Mouse (Mus musculus) MEL (cell line): ENCODE results near the gene Gm10799. TPM values are rescaled to one million over a fixed set of nuclear protein-coding genes. Genes with fewer than 3 reads are reported as not detected.

Experiments
- DNase-seq: peaks from one replicate; pipeline ENCODE4 v3.0.0; 2011; ENCODE audit warnings: low read depth, low spot score
- H3K27ac ChIP-seq: 2 replicates; pipeline ENCODE4 v1.5.1; 2012; ENCODE audit warnings: low read depth, mild to moderate bottlenecking, control low read depth, low read length, moderate library complexity; ENCODE audit not compliant: control insufficient read depth
- H3K27me3 ChIP-seq, 2 experiments: fragments of 150-350 bp in 1 of 2; sonication (generic) in 1 of 2; 2 replicates each; pipeline ENCODE4 v1.6.1; 2012; ENCODE audit warnings: low read length in 2 of 2, mild to moderate bottlenecking in 2 of 2, improper control_type of control experiment in 1 of 2, moderate library complexity in 1 of 2; ENCODE audit not compliant: insufficient read depth in 2 of 2, control insufficient read depth in 1 of 2
- H3K36me3 ChIP-seq, 2 experiments: 2 replicates each; pipeline ENCODE4 v1.6.1; 2012 to 2014; ENCODE audit warnings: low read length in 2 of 2, improper control_type of control experiment in 1 of 2, inconsistent platforms in 1 of 2, mild to moderate bottlenecking in 1 of 2; ENCODE audit not compliant: insufficient read depth in 2 of 2, control insufficient read depth in 1 of 2
- H3K4me1 ChIP-seq, 2 experiments: fragments of 150-350 bp in 1 of 2; sonication (generic) in 1 of 2; 2 replicates each; pipeline ENCODE4 v1.6.1; 2012; ENCODE audit warnings: low read length in 2 of 2, improper control_type of control experiment in 1 of 2, mild to moderate bottlenecking in 1 of 2; ENCODE audit not compliant: insufficient read depth in 2 of 2, control insufficient read depth in 1 of 2
- H3K4me3 ChIP-seq, 2 experiments: fragments of 150-350 bp in 1 of 2; sonication (generic) in 1 of 2; 2 replicates each; pipeline ENCODE4 v1.5.1; 2012; ENCODE audit warnings: low read depth in 2 of 2, low read length in 2 of 2, mild to moderate bottlenecking in 2 of 2, moderate library complexity in 2 of 2, control low read depth in 1 of 2, improper control_type of control experiment in 1 of 2; ENCODE audit not compliant: control insufficient read depth in 1 of 2, insufficient read depth in 1 of 2
- H3K79me2 ChIP-seq: 2 replicates; pipeline ENCODE4 v1.6.1; 2012; ENCODE audit warnings: mild to moderate bottlenecking, low read length, moderate library complexity; ENCODE audit not compliant: control insufficient read depth, poor library complexity, insufficient read depth
- H3K9ac ChIP-seq: 2 replicates; pipeline ENCODE4 v1.6.1; 2012; ENCODE audit warnings: low read depth, mild to moderate bottlenecking, control low read depth, low read length, moderate library complexity; ENCODE audit not compliant: control insufficient read depth, poor library complexity, severe bottlenecking
- H3K9me3 ChIP-seq: fragments of 150-350 bp; sonication (generic); replicated peaks from 2 replicates; pipeline ENCODE4 v1.6.1; 2012; ENCODE audit warnings: mild to moderate bottlenecking, low read length, improper control_type of control experiment, moderate library complexity; ENCODE audit not compliant: insufficient read depth
- BHLHE40 ChIP-seq: IDR thresholded peaks from 2 replicates; pipeline ENCODE4 v1.6.1; 2012; ENCODE audit warnings: low read depth, mild to moderate bottlenecking, inconsistent platforms, low read length, improper control_type of control experiment, borderline replicate concordance
- CHD1 ChIP-seq: IDR thresholded peaks from 2 replicates; pipeline ENCODE4 v1.6.1; 2012; ENCODE audit warnings: low read depth, mild to moderate bottlenecking, inconsistent platforms, low read length, improper control_type of control experiment
- CHD2 ChIP-seq: IDR thresholded peaks from 2 replicates; pipeline ENCODE4 v1.6.1; 2011; ENCODE audit warnings: low read length, improper control_type of control experiment
- CTCF ChIP-seq, 3 experiments: IDR thresholded peaks in 2 of 3; conservative IDR thresholded peaks in 1 of 3; 2 replicates each; pipeline ENCODE4 v1.5.1; 2011 to 2012; ENCODE audit warnings: low read length in 3 of 3, low read depth in 2 of 3, mild to moderate bottlenecking in 2 of 3, improper control_type of control experiment in 1 of 3, inconsistent platforms in 1 of 3, mixed read lengths in 1 of 3, moderate library complexity in 1 of 3; ENCODE audit not compliant: control insufficient read depth in 1 of 3, insufficient read depth in 1 of 3, poor library complexity in 1 of 3, severe bottlenecking in 1 of 3
- ELF1 ChIP-seq: IDR thresholded peaks from 2 replicates; pipeline ENCODE4 v1.6.1; 2014; ENCODE audit warnings: low read depth, mild to moderate bottlenecking, inconsistent platforms, low read length, improper control_type of control experiment, moderate library complexity
- EP300 ChIP-seq, 2 experiments: IDR thresholded peaks; 2 replicates each; pipeline ENCODE4 v1.6.1; 2011; ENCODE audit warnings: improper control_type of control experiment in 2 of 2, low read length in 2 of 2, low read depth in 1 of 2, mild to moderate bottlenecking in 1 of 2
- ETS1 ChIP-seq: IDR thresholded peaks from 2 replicates; pipeline ENCODE4 v1.6.1; 2012; ENCODE audit warnings: low read depth, mild to moderate bottlenecking, inconsistent platforms, low read length, improper control_type of control experiment, moderate library complexity
- GATA1 ChIP-seq: IDR thresholded peaks from 2 replicates; pipeline ENCODE4 v1.6.1; 2011; ENCODE audit warnings: low read depth, low read length, improper control_type of control experiment
- HCFC1 ChIP-seq: IDR thresholded peaks from 2 replicates; pipeline ENCODE4 v1.6.1; 2012; ENCODE audit warnings: low read depth, mild to moderate bottlenecking, inconsistent platforms, low read length, improper control_type of control experiment, moderate library complexity
- KAT2A ChIP-seq: conservative IDR thresholded peaks from 2 replicates; pipeline ENCODE4 v1.6.1; 2012; ENCODE audit warnings: low read depth, low read length, improper control_type of control experiment, inconsistent platforms
- MAFK ChIP-seq: IDR thresholded peaks from 2 replicates; pipeline ENCODE4 v1.6.1; 2011; ENCODE audit warnings: low read depth, mild to moderate bottlenecking, low read length, improper control_type of control experiment, borderline replicate concordance
- MAX ChIP-seq: IDR thresholded peaks from 2 replicates; pipeline ENCODE4 v1.6.1; 2011; ENCODE audit warnings: low read length, improper control_type of control experiment
- MAZ ChIP-seq: IDR thresholded peaks from 2 replicates; pipeline ENCODE4 v1.6.1; 2012; ENCODE audit warnings: low read depth, mild to moderate bottlenecking, inconsistent platforms, low read length, improper control_type of control experiment
- MEF2A ChIP-seq: IDR thresholded peaks from 2 replicates; pipeline ENCODE4 v1.6.1; 2014; ENCODE audit warnings: low read depth, mild to moderate bottlenecking, inconsistent platforms, low read length, improper control_type of control experiment; ENCODE audit not compliant: poor library complexity, insufficient replicate concordance, severe bottlenecking; ENCODE audit errors: extremely low read depth
- MXI1 ChIP-seq: IDR thresholded peaks from 2 replicates; pipeline ENCODE4 v1.6.1; 2011; ENCODE audit warnings: mild to moderate bottlenecking, low read depth, low read length, improper control_type of control experiment
- MYB ChIP-seq: IDR thresholded peaks from 2 replicates; pipeline ENCODE4 v1.6.1; 2011; ENCODE audit warnings: mild to moderate bottlenecking, low read depth, low read length, improper control_type of control experiment
- MYC ChIP-seq: IDR thresholded peaks from 2 replicates; pipeline ENCODE4 v1.6.1; 2011; ENCODE audit warnings: low read depth, mild to moderate bottlenecking, low read length, improper control_type of control experiment, moderate library complexity
- NELFE ChIP-seq: IDR thresholded peaks from 2 replicates; pipeline ENCODE4 v1.6.1; 2011; ENCODE audit warnings: low read depth, low read length, improper control_type of control experiment
- POLR2A ChIP-seq, 2 experiments: IDR thresholded peaks; 2 replicates each; pipeline ENCODE4 v1.6.1; 2011 to 2012; ENCODE audit warnings: low read length in 2 of 2, mild to moderate bottlenecking in 2 of 2, control low read depth in 1 of 2, improper control_type of control experiment in 1 of 2, low read depth in 1 of 2, moderate library complexity in 1 of 2; ENCODE audit not compliant: control insufficient read depth in 1 of 2, insufficient read depth in 1 of 2, poor library complexity in 1 of 2
- POLR2AphosphoS2 ChIP-seq: IDR thresholded peaks from 2 replicates; pipeline ENCODE4 v1.6.1; 2011; ENCODE audit warnings: low read length, improper control_type of control experiment
- RAD21 ChIP-seq: IDR thresholded peaks from 2 replicates; pipeline ENCODE4 v1.6.1; 2011; ENCODE audit warnings: mild to moderate bottlenecking, low read depth, low read length, improper control_type of control experiment
- SIN3A ChIP-seq: IDR thresholded peaks from 2 replicates; pipeline ENCODE4 v1.6.1; 2012; ENCODE audit warnings: low read length, improper control_type of control experiment, inconsistent platforms
- SMC3 ChIP-seq: IDR thresholded peaks from 2 replicates; pipeline ENCODE4 v1.6.1; 2011; ENCODE audit warnings: low read depth, low read length, improper control_type of control experiment
- TCF12 ChIP-seq: IDR thresholded peaks from 2 replicates; pipeline ENCODE4 v1.6.1; 2014; ENCODE audit warnings: low read depth, mild to moderate bottlenecking, inconsistent platforms, low read length, improper control_type of control experiment, moderate library complexity
- UBTF ChIP-seq: IDR thresholded peaks from 2 replicates; pipeline ENCODE4 v1.6.1; 2012; ENCODE audit warnings: low read depth, mild to moderate bottlenecking, inconsistent platforms, low read length, improper control_type of control experiment, moderate library complexity, borderline replicate concordance; ENCODE audit not compliant: insufficient read depth
- USF2 ChIP-seq, 2 experiments: IDR thresholded peaks; 2 replicates each; pipeline ENCODE4 v1.6.1; 2011 to 2012; ENCODE audit warnings: improper control_type of control experiment in 2 of 2, low read length in 2 of 2, borderline replicate concordance in 1 of 2, inconsistent platforms in 1 of 2, low read depth in 1 of 2, mild to moderate bottlenecking in 1 of 2; ENCODE audit not compliant: insufficient read depth in 1 of 2
- ZC3H11A ChIP-seq: IDR thresholded peaks from 2 replicates; pipeline ENCODE4 v1.6.1; 2012; ENCODE audit warnings: low read depth, mild to moderate bottlenecking, inconsistent platforms, low read length, improper control_type of control experiment
- ZKSCAN1 ChIP-seq: IDR thresholded peaks from 2 replicates; pipeline ENCODE4 v1.6.1; 2012; ENCODE audit warnings: low read depth, mild to moderate bottlenecking, inconsistent platforms, low read length, improper control_type of control experiment, moderate library complexity
- ZMIZ1 ChIP-seq: IDR thresholded peaks from 2 replicates; pipeline ENCODE4 v1.6.1; 2012; ENCODE audit warnings: low read depth, mild to moderate bottlenecking, inconsistent platforms, low read length, improper control_type of control experiment, moderate library complexity
- ZNF384 ChIP-seq: IDR thresholded peaks from 2 replicates; pipeline ENCODE4 v1.6.1; 2012; ENCODE audit warnings: low read depth, mild to moderate bottlenecking, inconsistent platforms, low read length, improper control_type of control experiment
- polyA plus RNA-seq, 2 experiments: library from polyadenylated mRNA; stranded (reverse) in 1 of 2; unstranded in 1 of 2; fragments of >175 nt in 1 of 2; fragments of >200 nt in 1 of 2; gene quantifications; 2 replicates each; pipeline versions ENCODE4 v1.2.1 to v1.2.4; 2012; ENCODE audit warnings: low replicate concordance in 2 of 2, low read depth in 1 of 2; ENCODE audit not compliant: insufficient read length in 2 of 2, insufficient read depth in 1 of 2, missing spikeins in 1 of 2
- total RNA-seq: library from RNA; depleted of rRNA; stranded (reverse); fragments of 300-350 nt; gene quantifications from 2 replicates; pipeline ENCODE4 v1.2.3, GENCODE M21; 2012

Gene Gm10799
- total and polyA plus RNA-seq, 3 experiments = not detected

GRCm38 (mm10) chr2:104099231-104099585 is 30.9 kb upstream of the Gm10799 start:
- no peaks in the 10 kb centered on the region for H3K9me3 ChIP-seq
- H3K4me1 ChIP-seq = peaks cover 22 to 32% of the 10 kb centered on the region in 2 experiments
- no peak for DNase-seq
- peaks cover 0 to 27% of the 10 kb centered on the region in 2 experiments; a peak in 2 of 4 replicates for H3K36me3 ChIP-seq
- TF ChIP-seq ZNF384 (no peak), SMC3 (no peak), MAX (no peak), MAFK (no peak), ZMIZ1 (no peak), HCFC1 (no peak), MYB (no peak)
- TF ChIP-seq, all 39 proteins: peak for 0
- no peaks in the 10 kb centered on the region for H3K27me3 ChIP-seq
- no peak overlapping the region for H3K4me3 ChIP-seq
- no peaks in the 10 kb centered on the region for H3K79me2 ChIP-seq
- H3K27ac ChIP-seq = peak overlapping the region; percentile 1; the same call in 1 of the 2 replicates
- H3K9ac ChIP-seq = no peak overlapping the region

DNA sequence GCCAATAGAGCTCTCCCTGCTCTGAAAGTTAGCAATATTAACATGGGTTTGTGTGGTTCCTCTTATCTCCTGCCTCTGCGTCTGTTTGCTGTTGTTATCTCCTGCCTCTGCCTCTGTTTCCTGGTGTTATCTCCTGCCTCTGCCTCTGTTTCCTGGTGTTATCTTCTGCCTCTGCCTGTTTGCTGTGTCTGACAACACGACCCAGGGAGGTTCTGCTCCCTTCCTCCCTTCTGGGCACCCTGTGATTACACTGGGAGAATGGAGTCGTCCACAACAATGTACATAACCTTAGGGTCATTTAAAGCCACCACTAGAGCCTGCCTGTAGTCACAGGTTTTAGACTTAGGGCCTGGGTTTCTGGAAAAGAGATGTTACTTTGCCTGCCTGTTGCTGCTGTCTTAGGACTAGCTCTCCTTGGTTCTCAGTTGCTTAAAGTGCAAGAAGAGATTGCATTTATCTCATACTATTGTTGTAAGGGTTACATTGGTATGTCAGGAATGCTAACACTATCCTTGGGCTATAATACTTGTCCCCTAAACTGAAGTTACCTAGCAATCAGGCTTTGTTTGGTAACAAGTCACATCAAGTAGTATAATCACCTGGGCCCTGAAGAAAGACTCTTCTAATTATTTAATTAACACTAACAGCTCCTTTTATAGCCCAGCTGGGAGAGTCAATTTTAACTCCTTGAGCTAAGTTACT is 30.3 kb upstream of the Gm10799 start:
- peaks cover 22 to 31% of the 10 kb centered on the region in 2 experiments for H3K4me1 ChIP-seq
- H3K36me3 ChIP-seq = peaks cover 0 to 27% of the 10 kb centered on the region in 2 experiments; a peak in 2 of 4 replicates
- no peaks in the 10 kb centered on the region for H3K9me3 ChIP-seq
- peak overlapping the region; percentile 39 for H3K27ac ChIP-seq
- no peak overlapping the region for H3K9ac ChIP-seq
- H3K79me2 ChIP-seq = no peaks in the 10 kb centered on the region
- H3K4me3 ChIP-seq = no peak overlapping the region
- H3K27me3 ChIP-seq = no peaks in the 10 kb centered on the region
- peak; percentile 72 for DNase-seq
- TF ChIP-seq CHD1 (no peak), ZC3H11A (no peak), EP300 (IDR thresholded peaks at IDR 0.05; ENCODE audit: low read depth in 1 of 2, low read length in 2 of 2) (peak; percentile 72 to 81), RAD21 (no peak), CTCF (IDR thresholded peaks at IDR 0.05 in 2 of 3, conservative IDR thresholded peaks at IDR 0.05 in 1 of 3; ENCODE audit: control insufficient read depth in 1 of 3, insufficient read depth in 1 of 3, low read depth in 2 of 3, low read length in 3 of 3, poor library complexity in 1 of 3, severe bottlenecking in 1 of 3) (no peak), KAT2A (no peak), ELF1 (0 out of 2 replicates have a peak, but pooled peaks have one; percentile 17), CHD2 (no peak), MEF2A (no peak), MAZ (no peak), MYB (no peak), HCFC1 (no peak), NELFE (no peak), MAX (no peak), TCF12 (peak; percentile 90), ETS1 (peak; percentile 62), UBTF (no peak), BHLHE40 (no peak), POLR2AphosphoS2 (no peak), MYC (no peak), SIN3A (peak; percentile 29; the same call in 1 of the 2 replicates), USF2 (IDR thresholded peaks at IDR 0.05; ENCODE audit: borderline replicate concordance in 1 of 2, insufficient read depth in 1 of 2, low read depth in 1 of 2, low read length in 2 of 2) (no peak), GATA1 (peak; percentile 90), SMC3 (no peak), ZNF384 (no peak), ZKSCAN1 (no peak), MXI1 (no peak), ZMIZ1 (no peak), POLR2A (IDR thresholded peaks at IDR 0.05; ENCODE audit: control insufficient read depth in 1 of 2, insufficient read depth in 1 of 2, low read depth in 1 of 2, low read length in 2 of 2, poor library complexity in 1 of 2) (no peak)
